Mouse (Mus musculus) c-Kit-positive CD71-positive TER-119-negative erythroid progenitor cells, embryonic 14.5 days (primary cell): ENCODE data around the gene Tap1.

Experiments
- DNase-seq: peaks from one replicate; pipeline ENCODE4 v3.0.0-alpha.2; 2013; ENCODE audit warnings: low read depth

Gene Tap1

GRCm38 (mm10) chr17:34234926-34235325 lies 47.6 kb downstream of the Tap1 start:
- DNase-seq, result peak; percentile 57

- no peak for DNase-seq
Observed at GRCm38 (mm10) chr17:34236691-34237090, 49.3 kb downstream of the Tap1 start.

- no peak for DNase-seq
Observed at GRCm38 (mm10) chr17:34237741-34238140, 50.4 kb downstream of the Tap1 start.

- peak; percentile 38 for DNase-seq
Observed at GRCm38 (mm10) chr17:34238706-34239105, 51.4 kb downstream of the Tap1 start, which contains the start of gene H2-Ob. H2-Ob (plus strand) TSS chr17:34238903.

- no peak for DNase-seq
Observed at GRCm38 (mm10) chr17:34239601-34240041, 52.3 kb downstream of the Tap1 start.

- no peak for DNase-seq
Observed at GRCm38 (mm10) chr17:34240366-34240765, 53.0 kb downstream of the Tap1 start.

GRCm38 (mm10) chr17:34240916-34241315 lies 53.6 kb downstream of the Tap1 start:
- DNase-seq, result no peak

- DNase-seq, result no peak
Observed at GRCm38 (mm10) chr17:34244656-34245055, 57.3 kb downstream of the Tap1 start.
